Mouse (Mus musculus) MEL (cell line): ENCODE data around the gene Zfp488.

Experiments
- CTCF ChIP-seq, 3 experiments: IDR thresholded peaks in 2 of 3; conservative IDR thresholded peaks in 1 of 3; 2 replicates each; pipeline ENCODE4 v1.5.1; 2011 to 2012; ENCODE audit warnings: low read length in 3 of 3, low read depth in 2 of 3, mild to moderate bottlenecking in 2 of 3, improper control_type of control experiment in 1 of 3, inconsistent platforms in 1 of 3, mixed read lengths in 1 of 3, moderate library complexity in 1 of 3; ENCODE audit not compliant: control insufficient read depth in 1 of 3, insufficient read depth in 1 of 3, poor library complexity in 1 of 3, severe bottlenecking in 1 of 3
- EP300 ChIP-seq, 2 experiments: IDR thresholded peaks; 2 replicates each; pipeline ENCODE4 v1.6.1; 2011; ENCODE audit warnings: improper control_type of control experiment in 2 of 2, low read length in 2 of 2, low read depth in 1 of 2, mild to moderate bottlenecking in 1 of 2

DNA sequence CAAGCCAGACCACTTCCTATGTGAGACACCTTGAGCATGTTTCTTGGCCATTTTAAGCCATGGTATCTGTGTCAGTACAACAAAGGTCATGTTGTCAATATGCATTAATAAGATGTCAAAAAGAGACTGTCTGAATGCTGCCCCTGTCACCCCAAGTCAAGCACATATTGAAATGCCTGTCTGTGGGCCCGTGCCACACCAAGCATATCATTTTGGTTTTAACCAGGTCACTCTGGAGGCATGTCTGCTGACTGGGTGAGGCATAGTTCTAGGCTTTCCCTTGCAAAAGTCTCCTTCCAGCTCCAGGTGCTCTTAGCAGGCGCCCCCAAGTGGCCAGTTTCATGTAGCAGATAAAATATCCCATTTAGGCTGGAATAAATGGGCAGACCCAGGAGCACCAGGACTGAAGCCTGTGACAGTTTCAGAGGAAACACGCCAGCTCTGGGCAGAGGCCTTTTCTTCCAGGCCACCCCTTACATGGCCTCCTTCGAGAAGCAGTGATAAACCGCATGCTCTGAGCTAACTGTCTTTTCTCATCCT is 44.7 kb downstream of the Zfp488 start:
- no peak for TF ChIP-seq CTCF (IDR thresholded peaks at IDR 0.05 in 2 of 3, conservative IDR thresholded peaks at IDR 0.05 in 1 of 3; ENCODE audit: control insufficient read depth in 1 of 3, insufficient read depth in 1 of 3, low read depth in 2 of 3, low read length in 3 of 3, poor library complexity in 1 of 3, severe bottlenecking in 1 of 3)
- no peak for TF ChIP-seq EP300 (IDR thresholded peaks at IDR 0.05; ENCODE audit: low read depth in 1 of 2, low read length in 2 of 2)
